Mouse (Mus musculus) cortical plate, adult 2 months (tissue): ENCODE measurements around the gene Dnhd1.
"Not testable (repeated sequence)": the region's sequence is repeated elsewhere in the genome, so short reads cannot be mapped to it uniquely, and the experiment has no call there.

Experiments
- CTCF ChIP-seq: fragments of 200-500 bp; IDR thresholded peaks from 2 replicates; pipeline ENCODE4 v1.5.1; 2011; ENCODE audit warnings: mild to moderate bottlenecking, control low read depth, low read length; ENCODE audit not compliant: insufficient read depth; ENCODE audit errors: extremely low read depth
- POLR2A ChIP-seq: fragments of 200-500 bp; IDR thresholded peaks from 2 replicates; pipeline ENCODE4 v1.6.1; 2011; ENCODE audit warnings: mild to moderate bottlenecking, low read length, control low read depth; ENCODE audit not compliant: insufficient read depth; ENCODE audit errors: extremely low read depth

DNA sequence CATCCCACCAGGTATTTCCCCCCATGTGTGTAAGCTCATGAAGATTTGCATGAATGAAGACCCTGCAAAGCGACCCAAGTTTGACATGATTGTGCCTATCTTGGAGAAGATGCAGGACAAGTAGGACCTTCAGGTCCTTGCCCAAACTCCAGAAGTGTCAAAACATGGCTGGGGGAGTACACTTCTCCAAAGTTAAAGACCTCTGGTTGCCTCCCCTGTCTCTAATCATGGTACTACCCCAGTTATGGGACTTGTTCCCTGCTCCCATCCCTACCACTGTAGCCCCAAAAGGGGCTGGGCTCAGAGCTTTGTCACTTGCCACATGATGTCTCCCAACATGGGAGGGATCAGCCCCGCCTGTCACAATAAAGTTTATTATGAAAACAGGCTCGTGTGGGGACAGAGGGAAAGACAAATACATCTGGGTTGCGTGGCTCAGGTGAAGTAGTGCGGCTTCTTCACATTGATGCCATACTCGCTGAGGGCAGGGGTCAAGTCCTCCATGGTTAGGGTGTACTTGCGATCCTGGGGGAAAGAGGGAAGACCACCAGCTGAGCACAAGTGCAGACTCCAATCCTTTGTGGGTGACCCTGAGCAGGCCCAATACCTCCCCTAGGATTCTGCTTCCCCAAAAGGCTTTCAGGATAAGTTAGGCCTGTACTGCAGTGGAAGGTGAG lies 92.0 kb downstream of the Dnhd1 start:
- not testable (repeated sequence) for TF ChIP-seq POLR2A, CTCF
